Mouse (Mus musculus): ENCODE data around the gene Esrrb. TPM values are rescaled to one million over a fixed set of nuclear protein-coding genes. Genes with fewer than 3 reads are reported as not detected.

Gene Esrrb
- polyA plus RNA-seq, 1 experiment from 2014 or later = 0.21 TPM

DNA sequence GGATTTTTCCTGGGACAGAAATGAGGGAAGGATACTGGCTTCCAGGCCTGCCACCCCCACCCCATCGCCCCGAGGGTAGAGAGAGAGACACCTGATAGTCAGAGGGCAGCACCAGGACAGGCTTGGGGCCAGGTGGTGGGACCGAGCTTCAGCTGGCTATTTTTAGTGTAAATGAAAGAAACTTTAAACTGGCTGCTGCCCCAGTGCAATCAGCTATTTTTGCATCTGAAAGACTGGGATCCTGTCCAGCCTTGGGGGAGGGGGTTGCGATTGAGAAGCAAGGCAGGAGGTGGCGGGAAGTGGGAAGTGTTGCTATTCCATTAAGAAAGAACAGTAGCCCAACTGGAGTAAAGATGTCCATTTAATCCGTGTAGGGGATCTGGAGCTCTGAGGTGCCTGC, 137.8 kb downstream of the Esrrb start:
- 22% methylated on average over 6 of the region's 6 CpGs for WGBS
- Histone ChIP-seq H3K9ac (ENCODE audit: low read length) (no peak overlapping the region), H3K4me2 (ENCODE audit: low read depth, low read length) (no peak overlapping the region; the same call in 1 of the 2 replicates)

GRCm38 (mm10) chr12:86501728-86502127, 140.8 kb downstream of the Esrrb start:
- WGBS = 73% methylated on average over 10 of the region's 10 CpGs
- Histone ChIP-seq H3K4me3 (ENCODE audit: low read length) (no peak overlapping the region), H3K27ac (ENCODE audit: low read length) (no peak overlapping the region), H3K36me3 (ENCODE audit: control insufficient read depth, insufficient read depth, low read length) (no peaks in the 10 kb centered on the region), H3K4me2 (ENCODE audit: low read depth, low read length) (no peak overlapping the region), H3K4me1 (replicated peaks; ENCODE audit: control insufficient read depth, insufficient read depth, low read length) (no peaks in the 10 kb centered on the region; the same call in 1 of the 2 replicates), H3K27me3 (ENCODE audit: control insufficient read depth, insufficient read depth, low read depth, low read length) (no peaks in the 10 kb centered on the region), H3K9ac (ENCODE audit: low read length) (no peak overlapping the region), H3K9me3 (ENCODE audit: control insufficient read depth, low read length) (no peaks in the 10 kb centered on the region)
- ATAC-seq (ENCODE audit: low read depth) = no peak

More for the DNA sequence above, 137.8 kb downstream of the Esrrb start:
- Histone ChIP-seq H3K36me3 (ENCODE audit: control insufficient read depth, insufficient read depth, low read length) (no peaks in the 10 kb centered on the region), H3K4me3 (ENCODE audit: low read length) (no peak overlapping the region), H3K27ac (ENCODE audit: low read length) (no peak overlapping the region), H3K9me3 (ENCODE audit: control insufficient read depth, low read length) (no peaks in the 10 kb centered on the region), H3K27me3 (ENCODE audit: control insufficient read depth, insufficient read depth, low read depth, low read length) (no peaks in the 10 kb centered on the region), H3K4me1 (replicated peaks; ENCODE audit: control insufficient read depth, insufficient read depth, low read length) (no peaks in the 10 kb centered on the region; the same call in 1 of the 2 replicates)
- peak; percentile 81 for ATAC-seq (ENCODE audit: low read depth)

GRCm38 (mm10) chr12:86503921-86504320, 143.0 kb downstream of the Esrrb start:
- Histone ChIP-seq H3K36me3 (ENCODE audit: control insufficient read depth, insufficient read depth, low read length) (no peaks in the 10 kb centered on the region), H3K27ac (ENCODE audit: low read length) (no peak overlapping the region), H3K4me3 (ENCODE audit: low read length) (no peak overlapping the region), H3K9me3 (ENCODE audit: control insufficient read depth, low read length) (no peaks in the 10 kb centered on the region), H3K9ac (ENCODE audit: low read length) (no peak overlapping the region), H3K27me3 (ENCODE audit: control insufficient read depth, insufficient read depth, low read depth, low read length) (no peaks in the 10 kb centered on the region), H3K4me1 (replicated peaks; ENCODE audit: control insufficient read depth, insufficient read depth, low read length) (no peaks in the 10 kb centered on the region), H3K4me2 (ENCODE audit: low read depth, low read length) (no peak overlapping the region)
- ATAC-seq (ENCODE audit: low read depth) = no peak
- WGBS = 72% methylated on average over 4 of the region's 4 CpGs

DNA sequence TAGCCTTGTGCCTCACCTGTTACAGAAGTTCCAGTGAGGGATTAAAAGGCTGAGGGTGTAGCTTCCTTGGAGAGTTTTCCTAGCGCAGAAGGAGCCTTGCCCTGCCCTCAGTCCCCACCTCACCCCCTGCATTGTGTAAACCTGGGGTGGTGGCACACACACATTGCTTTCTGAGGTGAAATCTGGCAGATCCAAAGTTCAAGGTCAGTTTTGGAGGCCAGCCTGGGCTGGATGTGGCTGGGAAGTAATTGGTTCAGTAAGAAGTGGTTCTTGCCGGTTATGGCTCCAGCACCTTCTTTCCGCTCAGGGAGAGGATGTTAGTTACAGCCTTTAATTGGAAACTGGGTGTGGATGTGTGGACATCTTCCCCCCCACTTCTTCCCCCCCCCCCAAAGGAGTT, 143.4 kb downstream of the Esrrb start:
- Histone ChIP-seq H3K9me3 (ENCODE audit: control insufficient read depth, low read length) (no peaks in the 10 kb centered on the region), H3K9ac (ENCODE audit: low read length) (no peak overlapping the region), H3K27ac (ENCODE audit: low read length) (no peak overlapping the region), H3K36me3 (ENCODE audit: control insufficient read depth, insufficient read depth, low read length) (no peaks in the 10 kb centered on the region), H3K4me2 (ENCODE audit: low read depth, low read length) (no peak overlapping the region), H3K4me1 (replicated peaks; ENCODE audit: control insufficient read depth, insufficient read depth, low read length) (no peaks in the 10 kb centered on the region), H3K27me3 (ENCODE audit: control insufficient read depth, insufficient read depth, low read depth, low read length) (no peaks in the 10 kb centered on the region), H3K4me3 (ENCODE audit: low read length) (no peak overlapping the region)
- ATAC-seq (ENCODE audit: low read depth) = no peak
- 79% methylated on average over 3 of the region's 3 CpGs for WGBS

GRCm38 (mm10) chr12:86507741-86508140, 146.8 kb downstream of the Esrrb start:
- H3K4me3 ChIP-seq (ENCODE audit: low read length) = no peak overlapping the region
- no peaks in the 10 kb centered on the region; the same call in 1 of the 2 replicates for H3K4me1 ChIP-seq (replicated peaks; ENCODE audit: control insufficient read depth, insufficient read depth, low read length)
- H3K9me3 ChIP-seq (ENCODE audit: control insufficient read depth, low read length) = no peaks in the 10 kb centered on the region
- H3K9ac ChIP-seq (ENCODE audit: low read length) = no peak overlapping the region
- H3K27me3 ChIP-seq (ENCODE audit: control insufficient read depth, insufficient read depth, low read depth, low read length) = no peaks in the 10 kb centered on the region
- H3K27ac ChIP-seq (ENCODE audit: low read length) = no peak overlapping the region
- ATAC-seq (ENCODE audit: low read depth) = no peak
- no peaks in the 10 kb centered on the region for H3K36me3 ChIP-seq (ENCODE audit: control insufficient read depth, insufficient read depth, low read length)
- H3K4me2 ChIP-seq (ENCODE audit: low read depth, low read length) = no peak overlapping the region
- WGBS = 82% methylated on average over 10 of the region's 10 CpGs

GRCm38 (mm10) chr12:86508313-86508988, 147.5 kb downstream of the Esrrb start:
- ATAC-seq (ENCODE audit: low read depth) = no peak
- H3K27ac ChIP-seq (ENCODE audit: low read length) = no peak overlapping the region
- no peaks in the 10 kb centered on the region for H3K36me3 ChIP-seq (ENCODE audit: control insufficient read depth, insufficient read depth, low read length)
- no peak overlapping the region for H3K9ac ChIP-seq (ENCODE audit: low read length)
- no peak overlapping the region for H3K4me3 ChIP-seq (ENCODE audit: low read length)
- no peaks in the 10 kb centered on the region for H3K9me3 ChIP-seq (ENCODE audit: control insufficient read depth, low read length)
- WGBS = 74% methylated on average over 6 of the region's 6 CpGs
- no peaks in the 10 kb centered on the region; the same call in 1 of the 2 replicates for H3K4me1 ChIP-seq (replicated peaks; ENCODE audit: control insufficient read depth, insufficient read depth, low read length)
- H3K27me3 ChIP-seq (ENCODE audit: control insufficient read depth, insufficient read depth, low read depth, low read length) = no peaks in the 10 kb centered on the region
- H3K4me2 ChIP-seq (ENCODE audit: low read depth, low read length) = no peak overlapping the region

GRCm38 (mm10) chr12:86509295-86510279, 148.7 kb downstream of the Esrrb start:
- Histone ChIP-seq H3K9ac (ENCODE audit: low read length) (no peak overlapping the region), H3K27me3 (ENCODE audit: control insufficient read depth, insufficient read depth, low read depth, low read length) (no peaks in the 10 kb centered on the region), H3K4me2 (ENCODE audit: low read depth, low read length) (no peak overlapping the region), H3K36me3 (ENCODE audit: control insufficient read depth, insufficient read depth, low read length) (no peaks in the 10 kb centered on the region), H3K27ac (ENCODE audit: low read length) (no peak overlapping the region), H3K9me3 (ENCODE audit: control insufficient read depth, low read length) (no peaks in the 10 kb centered on the region), H3K4me3 (ENCODE audit: low read length) (no peak overlapping the region), H3K4me1 (replicated peaks; ENCODE audit: control insufficient read depth, insufficient read depth, low read length) (no peaks in the 10 kb centered on the region; the same call in 1 of the 2 replicates)
- WGBS = 28% methylated on average over 13 of the region's 13 CpGs
- peak; percentile 60 for ATAC-seq (ENCODE audit: low read depth)

DNA sequence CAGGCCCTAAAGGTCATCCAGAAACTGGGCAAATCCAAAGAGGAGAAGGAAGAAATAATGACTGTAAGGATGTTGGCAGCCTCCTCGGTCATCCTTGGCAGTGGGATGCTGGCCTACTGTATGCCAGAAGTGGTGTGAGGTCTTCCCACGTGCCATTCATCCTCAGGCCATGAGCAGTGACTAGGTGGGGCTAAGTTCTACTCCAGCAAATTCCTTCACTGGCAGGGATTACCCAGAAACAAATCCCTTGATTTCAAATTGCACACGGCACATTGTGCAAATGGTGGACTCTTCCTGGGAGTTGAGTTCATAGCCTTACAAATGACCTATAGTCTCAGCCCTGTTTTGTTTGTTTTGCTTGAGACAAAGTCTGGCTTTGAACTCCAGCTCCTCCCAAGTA, 151.4 kb downstream of the Esrrb start:
- H3K36me3 ChIP-seq (ENCODE audit: control insufficient read depth, insufficient read depth, low read length) = no peaks in the 10 kb centered on the region
- no peaks in the 10 kb centered on the region; the same call in 1 of the 2 replicates for H3K27me3 ChIP-seq (ENCODE audit: control insufficient read depth, insufficient read depth, low read depth, low read length)
- WGBS = 65% methylated on average over 3 of the region's 3 CpGs
- no peak overlapping the region for H3K4me3 ChIP-seq (ENCODE audit: low read length)
- H3K4me1 ChIP-seq (replicated peaks; ENCODE audit: control insufficient read depth, insufficient read depth, low read length) = no peaks in the 10 kb centered on the region; the same call in 1 of the 2 replicates
- no peak for ATAC-seq (ENCODE audit: low read depth)
- no peak overlapping the region for H3K9ac ChIP-seq (ENCODE audit: low read length)
- H3K4me2 ChIP-seq (ENCODE audit: low read depth, low read length) = no peak overlapping the region
- no peaks in the 10 kb centered on the region for H3K9me3 ChIP-seq (ENCODE audit: control insufficient read depth, low read length)
- H3K27ac ChIP-seq (ENCODE audit: low read length) = no peak overlapping the region

DNA sequence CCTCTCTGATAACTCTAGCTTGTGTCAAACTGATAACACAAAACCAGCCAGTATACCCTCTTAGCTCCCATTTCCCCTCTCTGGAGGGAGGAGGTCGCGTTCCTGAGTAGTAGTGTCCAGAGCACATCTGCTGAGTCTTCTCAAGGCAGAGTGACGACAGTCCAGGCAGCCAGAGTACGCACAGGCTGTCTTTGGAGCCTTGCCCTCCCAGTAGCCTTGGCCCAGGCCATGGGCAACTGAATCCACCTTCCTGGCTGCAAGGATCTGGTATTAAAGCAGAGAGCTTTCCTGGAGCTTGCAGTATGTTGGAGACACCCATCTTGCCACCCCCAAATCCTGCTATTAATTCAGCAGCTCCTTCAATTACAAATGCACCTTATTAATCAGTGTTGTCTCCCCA, 152.7 kb downstream of the Esrrb start:
- ATAC-seq (ENCODE audit: low read depth) = no peak
- Histone ChIP-seq H3K27ac (ENCODE audit: low read length) (no peak overlapping the region), H3K4me2 (ENCODE audit: low read depth, low read length) (no peak overlapping the region), H3K9me3 (ENCODE audit: control insufficient read depth, low read length) (no peaks in the 10 kb centered on the region), H3K36me3 (ENCODE audit: control insufficient read depth, insufficient read depth, low read length) (no peaks in the 10 kb centered on the region), H3K4me1 (replicated peaks; ENCODE audit: control insufficient read depth, insufficient read depth, low read length) (no peaks in the 10 kb centered on the region; the same call in 1 of the 2 replicates), H3K9ac (ENCODE audit: low read length) (no peak overlapping the region), H3K4me3 (ENCODE audit: low read length) (no peak overlapping the region), H3K27me3 (ENCODE audit: control insufficient read depth, insufficient read depth, low read depth, low read length) (no peaks in the 10 kb centered on the region; the same call in 1 of the 2 replicates)
- WGBS = 53% methylated on average over 4 of the region's 4 CpGs
